Comparison of ENCODE assay signal across 8 mouse cellular contexts in the genomic region with DNA sequence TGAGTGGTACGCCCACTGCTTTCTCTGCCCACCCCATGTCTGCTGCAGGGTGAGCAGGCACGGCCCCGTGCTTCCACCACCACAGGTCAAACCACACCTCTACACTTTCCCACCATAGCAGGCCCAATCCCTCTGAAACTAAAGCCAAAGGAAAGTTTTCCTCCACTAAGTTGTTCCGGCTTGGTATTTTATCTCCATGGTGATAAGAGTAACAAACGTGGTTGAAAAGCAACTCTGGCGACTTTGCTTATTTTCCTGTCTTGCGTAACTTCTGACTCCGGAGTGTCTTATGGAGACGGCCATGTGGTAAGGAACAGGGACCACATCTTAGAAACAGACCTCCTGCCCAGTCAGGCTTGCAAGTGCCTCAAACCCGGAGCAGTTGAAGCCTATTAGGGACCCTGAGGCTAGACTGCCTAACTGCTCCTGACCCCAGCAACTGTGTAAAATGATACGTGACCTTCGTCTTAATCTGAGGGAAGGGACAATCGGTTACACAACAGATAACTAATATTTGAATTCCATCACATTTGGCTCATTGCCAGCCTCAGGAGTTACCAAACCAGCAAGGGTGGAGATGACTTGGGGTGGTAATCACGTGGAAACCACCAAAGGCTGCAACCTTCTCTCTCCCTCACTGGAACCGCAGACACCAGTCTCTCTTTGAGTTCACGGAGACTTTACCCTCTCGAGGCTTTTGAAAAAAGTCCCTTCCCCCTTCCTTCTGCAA. TPM values are rescaled to one million over a fixed set of nuclear protein-coding genes. Genes with fewer than 3 reads are reported as not detected.
DNase-seq lines count a peak whose midpoint lies in the region; ATAC-seq and TF ChIP-seq lines count a peak whose summit lies in the region.

No protein-coding gene starts in this region.

- H3K4me1 ChIP-seq in heart, embryonic 10.5 days: peaks cover 9% of the 10 kb centered on the region
- H3K4me1 ChIP-seq in lung, embryonic 14.5 days (ENCODE audit: insufficient read depth): 0 out of 2 replicates have a peak, but pooled peaks cover 5% of the 10 kb centered on the region
- H3K4me1 ChIP-seq in midbrain, embryonic 13.5 days (replicated peaks): no peaks in the 10 kb centered on the region

- TF ChIP-seq CTCF in lung, embryonic 14.5 days (IDR thresholded peaks at IDR 0.05; ENCODE audit: low read depth): no peak
- no peak for TF ChIP-seq CTCF in layer of hippocampus, adult 2 months (conservative IDR thresholded peaks at IDR 0.05)

- no peak overlapping the region for H3K9ac ChIP-seq in lung, embryonic 14.5 days
- no peak overlapping the region for H3K9ac ChIP-seq in midbrain, embryonic 13.5 days (replicated peaks)

- H3K4me2 ChIP-seq in lung, embryonic 14.5 days: peak overlapping the region; percentile 20; the same call in 1 of the 2 replicates
- no peak overlapping the region for H3K4me2 ChIP-seq in midbrain, embryonic 13.5 days (replicated peaks)

- no peaks in the 10 kb centered on the region for H3K36me3 ChIP-seq in heart, embryonic 10.5 days
- no peaks in the 10 kb centered on the region for H3K36me3 ChIP-seq in lung, embryonic 14.5 days (ENCODE audit: insufficient read depth)
- no peaks in the 10 kb centered on the region for H3K36me3 ChIP-seq in midbrain, embryonic 13.5 days

- DNase-seq in urinary bladder, postnatal 14 days (ENCODE audit: low spot score): peak; percentile 34
- no peak for DNase-seq in urinary bladder, postnatal 10 days (ENCODE audit: low spot score)
- DNase-seq in heart, embryonic 10.5 days (ENCODE audit: low spot score): no peak
- DNase-seq in lung, embryonic 14.5 days: peak; percentile 76
- peak; percentile 88 for DNase-seq in yolk sac, embryonic 10.5 days (ENCODE audit: low spot score)
- DNase-seq in layer of hippocampus, adult 2 months (ENCODE audit: low spot score in 2 of 2): no peak
- no peak for DNase-seq in spleen, adult 12 weeks (ENCODE audit: low spot score)

- no peak overlapping the region for H3K4me3 ChIP-seq in heart, embryonic 10.5 days
- no peak overlapping the region for H3K4me3 ChIP-seq in lung, embryonic 14.5 days (ENCODE audit: low read depth, low read length)
- H3K4me3 ChIP-seq in layer of hippocampus, adult 2 months: no peak overlapping the region
- H3K4me3 ChIP-seq in midbrain, embryonic 13.5 days (replicated peaks): no peak overlapping the region

- ATAC-seq in lung, embryonic 14.5 days (ENCODE audit: insufficient read depth): peak; percentile 59
- ATAC-seq in midbrain, embryonic 13.5 days: no peak

- 42% methylated on average over 17 of the region's 17 CpGs for WGBS in heart, embryonic 10.5 days
- WGBS in lung, embryonic 14.5 days: 32% methylated on average over 17 of the region's 17 CpGs
- 82% methylated on average over 17 of the region's 17 CpGs for WGBS in midbrain, embryonic 13.5 days

- no peaks in the 10 kb centered on the region for H3K9me3 ChIP-seq in heart, embryonic 10.5 days
- no peaks in the 10 kb centered on the region for H3K9me3 ChIP-seq in lung, embryonic 14.5 days (ENCODE audit: low read depth, low read length)
- no peaks in the 10 kb centered on the region for H3K9me3 ChIP-seq in midbrain, embryonic 13.5 days

- no peaks in the 10 kb centered on the region; the same call in 1 of the 2 replicates for H3K27me3 ChIP-seq in heart, embryonic 10.5 days (ENCODE audit: insufficient read depth, poor library complexity, severe bottlenecking)
- H3K27me3 ChIP-seq in lung, embryonic 14.5 days (ENCODE audit: insufficient read depth, low read length): no peaks in the 10 kb centered on the region
- H3K27me3 ChIP-seq in midbrain, embryonic 13.5 days: no peaks in the 10 kb centered on the region

- H3K27ac ChIP-seq in heart, embryonic 10.5 days: peak overlapping the region; percentile 36
- H3K27ac ChIP-seq in lung, embryonic 14.5 days (ENCODE audit: low read depth): no peak overlapping the region
- H3K27ac ChIP-seq in layer of hippocampus, adult 2 months: no peak overlapping the region
- H3K27ac ChIP-seq in midbrain, embryonic 13.5 days: no peak overlapping the region

RNA-seq across cellular contexts. Expression of a gene that starts 13.5 kb away (rescaled TPM):
- 1.3 and 3.3 TPM in 2 replicates for polyA plus RNA-seq in heart, embryonic 10.5 days (2016; fragmentation: Nextera tagmentation; extraction: Ambion mirVana)
- polyA plus RNA-seq in lung, embryonic 14.5 days (2014; fragmentation: Nextera tagmentation; extraction: Ambion mirVana): 1.9 and 2.0 TPM in 2 replicates
- total RNA-seq in layer of hippocampus, adult 2 months (2021): 100 to 1,000 TPM; 265 to 268 TPM
- 68.2 and 72.8 TPM in 2 replicates for polyA plus RNA-seq in midbrain, embryonic 13.5 days (2015; fragmentation: Nextera tagmentation; extraction: Ambion mirVana)

RNA-seq across cellular contexts. Expression of a gene that starts 14.8 kb away (rescaled TPM):
- 0.39 and 0.83 TPM in 2 replicates for polyA plus RNA-seq in heart, embryonic 10.5 days (2016; fragmentation: Nextera tagmentation; extraction: Ambion mirVana)
- 0.66 and 0.78 TPM in 2 replicates for polyA plus RNA-seq in lung, embryonic 14.5 days (2014; fragmentation: Nextera tagmentation; extraction: Ambion mirVana)
- total RNA-seq in layer of hippocampus, adult 2 months (2021): under 1 TPM; 0.27 to 0.28 TPM
- polyA plus RNA-seq in midbrain, embryonic 13.5 days (2015; fragmentation: Nextera tagmentation; extraction: Ambion mirVana): 0.10 and 0.15 TPM in 2 replicates

RNA-seq across cellular contexts. Expression of a gene that starts 34.1 kb away (rescaled TPM):
- polyA plus RNA-seq in heart, embryonic 10.5 days (2016; fragmentation: Nextera tagmentation; extraction: Ambion mirVana): 0.05 and 0.31 TPM in 2 replicates
- 1.9 TPM in 2 replicates for polyA plus RNA-seq in lung, embryonic 14.5 days (2014; fragmentation: Nextera tagmentation; extraction: Ambion mirVana)
- total RNA-seq in layer of hippocampus, adult 2 months (2021): under 1 TPM; 0.72 to 0.86 TPM
- 0.12 TPM in 1 of 2 replicates, not detected in the other for polyA plus RNA-seq in midbrain, embryonic 13.5 days (2015; fragmentation: Nextera tagmentation; extraction: Ambion mirVana)

Comparison
In these comparisons a context has a peak if more than half of its experiments do, and no peak if none do; other contexts are left out.
1. DNase-seq: peak in urinary bladder, postnatal 14 days (single experiment), lung, embryonic 14.5 days (single experiment) and yolk sac, embryonic 10.5 days (single experiment); none in urinary bladder, postnatal 10 days (single experiment), heart, embryonic 10.5 days (single experiment), layer of hippocampus, adult 2 months (0 of 2) and spleen, adult 12 weeks (single experiment).
2. RNA of a gene that starts 13.5 kb away (polyA plus RNA-seq): 68.2 to 72.8 TPM in midbrain, embryonic 13.5 days; 1.3 to 3.3 TPM in heart, embryonic 10.5 days and 1.9 to 2.0 TPM in lung, embryonic 14.5 days; every median in the first group is over 10 times any median in the second.